Mouse (Mus musculus) liver, embryonic 11.5 days (tissue): ENCODE measurements around the gene Pex11a. TPM values are rescaled to one million over a fixed set of nuclear protein-coding genes. Genes with fewer than 3 reads are reported as not detected.
A peak's percentile ranks its signal among the peaks of the same experiment; 100 is the strongest.

ENCODE experiments used
- ATAC-seq: fragments of 200-750 bp; cut with Nextera tagmentation; replicated peaks from 2 replicates; pipeline ENCODE4 v1.8.0; 2017; ENCODE audit warnings: moderate number of reproducible peaks, mild to moderate bottlenecking, moderate TSS enrichment, moderate library complexity; ENCODE audit not compliant: low FRiP score
- DNase-seq: peaks from one replicate; pipeline ENCODE4 v3.0.0-alpha.2; 2017; ENCODE audit warnings: low spot score
- H3K27ac ChIP-seq: fragments of 300-500 bp; sonication (generic); 2 replicates; pipeline ENCODE4 v1.5.1; 2014; ENCODE audit warnings: mild to moderate bottlenecking, low read depth, low read length, control low read depth
- H3K27me3 ChIP-seq: fragments of 300-500 bp; sonication (generic); replicated peaks from 2 replicates; pipeline ENCODE4 v1.6.1; 2014; ENCODE audit warnings: low read length, mixed read lengths; ENCODE audit not compliant: control insufficient read depth, insufficient read depth
- H3K36me3 ChIP-seq: fragments of 300-500 bp; sonication (generic); 2 replicates; pipeline ENCODE4 v1.6.1; 2014; ENCODE audit warnings: mild to moderate bottlenecking, low read length, moderate library complexity, mixed read lengths; ENCODE audit not compliant: control insufficient read depth, insufficient read depth
- H3K4me1 ChIP-seq: fragments of 300-500 bp; sonication (generic); replicated peaks from 2 replicates; pipeline ENCODE4 v1.6.1; 2014; ENCODE audit warnings: low read length, mixed read lengths; ENCODE audit not compliant: control insufficient read depth, insufficient read depth
- H3K4me2 ChIP-seq: fragments of 300-500 bp; sonication (generic); 2 replicates; pipeline ENCODE4 v1.6.1; 2014; ENCODE audit warnings: mild to moderate bottlenecking, control low read depth, moderate library complexity
- H3K4me3 ChIP-seq: fragments of 300-500 bp; sonication (generic); 2 replicates; pipeline ENCODE4 v1.5.1; 2014; ENCODE audit warnings: low read depth, low read length, control low read depth
- H3K9ac ChIP-seq: fragments of 300-500 bp; sonication (generic); 2 replicates; pipeline ENCODE4 v1.6.1; 2014; ENCODE audit warnings: low read depth, low read length, control low read depth
- H3K9me3 ChIP-seq: fragments of 300-500 bp; sonication (generic); 2 replicates; pipeline ENCODE4 v1.6.1; 2016; ENCODE audit warnings: low read length, inconsistent platforms, mixed read lengths; ENCODE audit not compliant: control insufficient read depth
- WGBS: fragments of 180-500 bp; shearing (Covaris S2); extraction: QIAGEN DNeasy Blood & Tissue Kit; methylation state at CpG from one replicate; pipeline ENCODE4 v1.1.7; 2014; 5-methylcytosine and 5-hydroxymethylcytosine counted together
- polyA plus RNA-seq: library from polyadenylated mRNA; unstranded; fragments of >200 nt; fragmentation: Nextera tagmentation; extraction: Ambion mirVana; gene quantifications from 2 replicates; pipeline ENCODE4 v1.2.1, GENCODE M21; 2014

Gene Pex11a
- polyA plus RNA-seq, 1 experiment from 2014 or later, result 2.3 TPM

DNA sequence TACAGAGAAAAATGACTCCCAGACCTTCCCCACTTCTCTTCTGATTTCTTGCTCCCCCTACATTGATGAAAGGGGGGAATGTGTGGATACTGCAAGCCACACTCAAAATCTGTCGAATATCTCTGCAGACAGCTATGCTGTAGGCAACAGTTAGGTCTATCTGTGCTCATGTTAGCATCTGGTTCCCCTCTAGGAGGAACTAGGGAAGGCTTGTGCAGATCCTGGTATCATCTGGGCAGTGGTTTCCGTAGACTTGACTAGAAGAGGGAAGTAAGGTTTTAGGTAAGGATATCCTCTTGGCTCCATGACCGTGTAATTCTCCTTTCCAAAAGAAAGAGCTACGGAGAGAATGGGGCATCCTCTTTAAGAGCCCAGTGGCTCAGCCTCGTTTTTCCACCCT is 1.7 kb upstream of the Pex11a start:
- Histone ChIP-seq H3K27me3 (no peaks in the 10 kb centered on the region), H3K4me1 (peaks cover 3% of the 10 kb centered on the region; the same call in 1 of the 2 replicates), H3K9me3 (no peaks in the 10 kb centered on the region), H3K4me3 (no peak overlapping the region), H3K36me3 (no peaks in the 10 kb centered on the region), H3K9ac (no peak overlapping the region), H3K27ac (no peak overlapping the region), H3K4me2 (no peak overlapping the region)
- 47% methylated on average over 5 of the region's 5 CpGs for WGBS
- ATAC-seq (no peak), DNase-seq (no peak)

DNA sequence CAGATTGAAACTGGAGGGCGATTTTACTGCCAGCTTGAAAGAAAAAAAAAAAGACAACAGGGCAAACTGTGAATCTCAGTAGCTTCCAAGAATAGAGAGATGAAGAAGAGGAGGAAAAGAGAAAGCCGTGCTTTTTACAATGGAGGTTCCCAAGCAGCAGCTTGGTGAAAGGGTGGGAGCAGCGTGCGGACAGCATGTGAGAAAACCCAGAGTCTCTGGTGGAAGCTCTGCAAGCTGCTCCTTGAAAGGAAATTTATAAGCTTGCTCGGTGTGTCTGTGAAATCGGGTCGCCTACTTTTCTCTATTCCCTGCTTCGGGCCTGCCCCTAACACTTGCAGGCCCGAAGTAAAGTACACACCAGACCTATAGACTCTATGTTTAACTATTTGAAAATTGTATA is 1.1 kb upstream of the Pex11a start:
- H3K4me2 ChIP-seq, result no peak overlapping the region
- ATAC-seq, result no peak
- H3K4me3 ChIP-seq, result no peak overlapping the region
- no peaks in the 10 kb centered on the region for H3K36me3 ChIP-seq
- H3K9ac ChIP-seq, result no peak overlapping the region
- 91% methylated on average over 9 of the region's 9 CpGs for WGBS
- no peak for DNase-seq
- no peak overlapping the region for H3K27ac ChIP-seq
- no peaks in the 10 kb centered on the region for H3K27me3 ChIP-seq
- H3K9me3 ChIP-seq, result no peaks in the 10 kb centered on the region
- H3K4me1 ChIP-seq, result peaks cover 3% of the 10 kb centered on the region; the same call in 1 of the 2 replicates

DNA sequence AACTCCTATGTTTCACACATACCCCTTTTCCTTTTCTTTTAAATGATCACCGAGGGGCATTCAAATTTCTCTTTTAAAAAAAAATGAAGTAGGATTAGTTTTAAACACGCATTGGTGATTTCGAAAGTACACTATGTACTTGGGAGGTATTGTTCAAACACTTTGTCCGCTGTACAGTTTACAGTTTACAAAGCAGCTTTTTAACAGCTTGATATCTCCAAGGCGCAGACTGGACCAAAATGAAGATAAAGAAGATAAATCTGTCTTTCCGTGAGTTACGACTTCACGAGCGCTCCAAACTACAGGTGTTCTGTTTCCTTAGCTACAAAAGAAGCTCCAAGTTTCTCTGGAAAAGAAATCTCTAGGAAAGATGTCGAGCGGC is 663 bp downstream of the Pex11a start:
- DNase-seq (no peak), ATAC-seq (no peak)
- WGBS, result 17% methylated on average over 11 of the region's 11 CpGs
- H3K36me3 ChIP-seq, result no peaks in the 10 kb centered on the region
- H3K9me3 ChIP-seq, result no peaks in the 10 kb centered on the region
- H3K4me3 ChIP-seq, result peak overlapping the region; percentile 69
- peak overlapping the region; percentile 99 for H3K4me2 ChIP-seq
- H3K9ac ChIP-seq, result peak overlapping the region; percentile 55; the same call in 1 of the 2 replicates
- H3K27me3 ChIP-seq, result no peaks in the 10 kb centered on the region
- peaks cover 3% of the 10 kb centered on the region; the same call in 1 of the 2 replicates for H3K4me1 ChIP-seq
- H3K27ac ChIP-seq, result no peak overlapping the region

DNA sequence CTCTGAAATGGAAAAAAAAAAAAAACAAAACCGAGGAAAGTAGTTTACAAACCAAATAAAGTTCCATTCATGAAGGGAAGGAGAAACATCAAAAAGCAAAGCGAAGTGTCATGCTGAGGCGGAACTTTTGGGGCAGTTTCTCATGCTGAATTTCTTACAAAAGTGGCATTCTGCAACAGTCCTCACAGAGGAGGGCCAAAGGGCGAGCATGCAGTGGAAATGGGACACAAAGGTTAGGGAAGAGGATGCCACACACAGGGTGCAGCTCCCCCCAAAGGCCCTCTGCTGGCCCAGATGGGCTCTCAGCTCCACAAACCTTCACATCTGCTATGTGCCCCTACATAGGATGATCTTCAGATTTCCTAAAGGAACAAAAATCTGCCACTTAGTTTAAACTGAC is 2.7 kb downstream of the Pex11a start:
- no peaks in the 10 kb centered on the region for H3K36me3 ChIP-seq
- H3K9me3 ChIP-seq, result no peaks in the 10 kb centered on the region
- H3K27ac ChIP-seq, result no peak overlapping the region
- H3K4me2 ChIP-seq, result no peak overlapping the region
- H3K4me1 ChIP-seq, result peaks cover 3% of the 10 kb centered on the region; the same call in 1 of the 2 replicates
- DNase-seq (no peak), ATAC-seq (no peak)
- 76% methylated on average over 4 of the region's 4 CpGs for WGBS
- no peaks in the 10 kb centered on the region for H3K27me3 ChIP-seq
- no peak overlapping the region for H3K4me3 ChIP-seq
- H3K9ac ChIP-seq, result no peak overlapping the region

DNA sequence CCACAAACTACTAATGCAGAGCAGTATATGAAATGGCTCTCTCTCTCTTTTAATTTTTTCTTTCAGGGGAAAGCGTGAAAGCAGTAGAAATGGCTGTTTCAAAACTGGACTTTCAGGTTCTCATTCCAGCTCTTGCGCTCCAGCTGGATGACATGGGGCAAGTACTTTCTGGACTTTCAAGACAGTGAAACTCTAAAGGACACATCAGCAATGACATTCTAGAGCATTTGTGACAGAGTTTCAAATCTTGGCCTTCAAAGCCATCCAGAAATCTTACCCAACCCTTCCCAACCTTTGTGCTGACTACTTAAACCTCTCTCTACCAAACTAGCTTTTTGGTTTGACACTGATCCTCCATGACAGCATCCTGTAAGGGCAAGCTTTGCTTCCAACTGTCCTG is 4.0 kb downstream of the Pex11a start:
- no peak overlapping the region for H3K4me2 ChIP-seq
- H3K9ac ChIP-seq, result no peak overlapping the region
- no peaks in the 10 kb centered on the region for H3K36me3 ChIP-seq
- WGBS, result 96% methylated on average over 2 of the region's 2 CpGs
- ATAC-seq (no peak), DNase-seq (no peak)
- H3K27me3 ChIP-seq, result no peaks in the 10 kb centered on the region
- H3K4me1 ChIP-seq, result peaks cover 3% of the 10 kb centered on the region; the same call in 1 of the 2 replicates
- H3K27ac ChIP-seq, result no peak overlapping the region
- H3K4me3 ChIP-seq, result no peak overlapping the region
- H3K9me3 ChIP-seq, result no peaks in the 10 kb centered on the region

DNA sequence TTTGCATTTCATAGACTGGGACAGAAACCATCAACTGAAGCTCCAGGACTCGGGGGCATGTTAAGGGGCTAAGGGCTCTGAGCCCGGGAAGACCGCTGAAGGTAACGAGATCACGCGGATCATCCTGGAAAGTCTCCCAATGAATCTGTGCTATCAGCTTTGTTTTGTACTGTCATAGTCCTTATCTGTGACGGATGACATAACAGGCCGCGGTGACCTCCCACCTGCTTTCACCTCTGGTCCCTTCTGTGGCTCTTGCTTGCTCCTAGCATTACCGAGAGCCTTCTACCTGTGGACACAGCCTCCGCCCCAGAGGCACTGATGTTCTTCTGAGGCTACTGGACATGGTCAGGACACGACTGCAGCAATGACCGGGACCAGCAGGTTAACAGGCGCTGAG is 6.4 kb downstream of the Pex11a start:
- DNase-seq (no peak), ATAC-seq (no peak)
- Histone ChIP-seq H3K4me1 (no peaks in the 10 kb centered on the region), H3K4me3 (no peak overlapping the region), H3K27ac (no peak overlapping the region), H3K36me3 (no peaks in the 10 kb centered on the region), H3K27me3 (no peaks in the 10 kb centered on the region), H3K4me2 (no peak overlapping the region), H3K9me3 (no peaks in the 10 kb centered on the region), H3K9ac (no peak overlapping the region)
- WGBS, result 84% methylated on average over 14 of the region's 14 CpGs

DNA sequence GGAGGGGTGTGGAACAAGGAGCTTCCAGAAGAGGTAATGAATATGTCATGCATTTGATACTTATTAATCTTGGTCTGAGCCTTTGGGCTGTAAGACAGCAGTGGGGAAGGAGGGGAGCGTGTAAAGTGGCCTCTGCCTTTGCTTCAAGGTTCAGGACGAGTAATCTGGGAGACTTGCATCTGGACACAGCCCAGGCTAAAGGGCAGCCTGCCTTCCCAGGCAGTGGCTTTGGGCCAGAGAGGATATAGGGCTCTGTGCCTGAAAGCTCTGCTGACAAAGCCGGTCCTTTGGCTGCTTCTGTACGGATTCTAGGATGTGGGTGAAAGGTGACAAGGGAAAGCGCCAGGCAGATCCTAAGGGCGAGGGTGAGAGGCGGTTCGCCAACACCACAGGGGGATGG is 8.4 kb downstream of the Pex11a start:
- DNase-seq (no peak), ATAC-seq (no peak)
- H3K9ac ChIP-seq, result no peak overlapping the region
- 0 out of 2 replicates have a peak, but pooled peaks cover 3% of the 10 kb centered on the region for H3K27me3 ChIP-seq
- no peaks in the 10 kb centered on the region for H3K4me1 ChIP-seq
- H3K9me3 ChIP-seq, result no peaks in the 10 kb centered on the region
- WGBS, result 80% methylated on average over 8 of the region's 8 CpGs
- no peak overlapping the region for H3K27ac ChIP-seq
- H3K36me3 ChIP-seq, result no peaks in the 10 kb centered on the region
- H3K4me2 ChIP-seq, result no peak overlapping the region
- H3K4me3 ChIP-seq, result no peak overlapping the region

DNA sequence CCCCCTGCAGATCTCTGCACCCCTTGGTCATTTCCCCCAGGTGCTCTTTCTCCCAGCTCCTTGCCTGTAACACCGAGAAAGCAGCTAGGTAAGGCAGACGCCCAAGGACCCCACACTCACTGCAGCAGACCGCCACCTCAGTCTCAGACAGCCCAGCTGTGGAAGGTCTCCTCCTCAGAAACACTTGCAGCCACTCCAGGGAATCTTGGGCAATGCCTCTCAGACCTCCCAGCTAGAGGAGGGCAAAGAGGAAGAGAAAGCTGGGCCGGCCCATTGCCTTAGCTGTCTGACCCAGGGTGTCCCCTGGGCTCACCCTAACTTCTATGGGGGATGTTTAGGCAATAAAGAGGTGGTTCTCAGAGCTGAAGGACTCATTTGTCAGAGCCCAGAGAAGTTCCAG is 10.3 kb downstream of the Pex11a start, which contains the start of gene Plin1:
Gene Plin1, minus strand, starts transcription at position 282 of the 400 bp plus-strand sequence.
- H3K4me3 ChIP-seq, result no peak within 1 kb of the TSS
- no peak for DNase-seq
- H3K36me3 ChIP-seq, result no peaks in the 10 kb centered on the region
- WGBS, result 56% methylated on average over 4 of the region's 4 CpGs
- 0 out of 2 replicates have a peak, but pooled peaks cover 3% of the 10 kb centered on the region for H3K27me3 ChIP-seq
- ATAC-seq, result no peak
- H3K4me1 ChIP-seq, result no peaks in the 10 kb centered on the region
- no peak within 1 kb of the TSS for H3K4me2 ChIP-seq
- no peaks in the 10 kb centered on the region for H3K9me3 ChIP-seq
- no peak within 1 kb of the TSS for H3K9ac ChIP-seq
- no peak within 1 kb of the TSS for H3K27ac ChIP-seq

DNA sequence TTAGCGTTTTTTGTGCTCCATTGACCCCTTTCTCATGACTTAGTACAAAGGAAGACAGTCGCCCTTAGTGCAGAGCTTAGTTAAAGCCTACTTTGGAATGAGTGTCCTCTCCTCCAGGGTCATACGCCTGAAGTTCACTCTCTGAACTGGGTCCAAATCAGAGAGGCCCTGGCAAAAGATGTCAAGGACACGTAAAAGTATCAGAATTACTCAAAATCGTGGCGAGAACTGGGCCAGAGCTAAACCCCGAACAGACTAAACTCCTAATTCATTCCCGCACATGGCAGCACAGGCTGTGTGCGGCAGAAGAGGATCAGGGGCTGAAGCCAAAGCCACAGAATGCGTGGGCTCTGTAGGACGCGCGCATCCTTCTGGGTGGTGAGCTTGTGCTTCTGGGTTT is 11.5 kb downstream of the Pex11a start:
- Histone ChIP-seq H3K9me3 (no peaks in the 10 kb centered on the region), H3K4me2 (no peak overlapping the region), H3K4me1 (no peaks in the 10 kb centered on the region), H3K27ac (no peak overlapping the region), H3K9ac (no peak overlapping the region), H3K36me3 (no peaks in the 10 kb centered on the region), H3K4me3 (no peak overlapping the region), H3K27me3 (peaks cover 3% of the 10 kb centered on the region; the same call in 1 of the 2 replicates)
- no peak for ATAC-seq
- no peak for DNase-seq
- WGBS, result 78% methylated on average over 13 of the region's 13 CpGs
